Mouse (Mus musculus): ENCODE measurements at regions not wholly inside any gene's neighbourhood (a gene's known extent, or its start where the extent isn't known, plus 50 kb on each side); places are given as distances from the start of the nearest gene placed in this dataset.

DNA sequence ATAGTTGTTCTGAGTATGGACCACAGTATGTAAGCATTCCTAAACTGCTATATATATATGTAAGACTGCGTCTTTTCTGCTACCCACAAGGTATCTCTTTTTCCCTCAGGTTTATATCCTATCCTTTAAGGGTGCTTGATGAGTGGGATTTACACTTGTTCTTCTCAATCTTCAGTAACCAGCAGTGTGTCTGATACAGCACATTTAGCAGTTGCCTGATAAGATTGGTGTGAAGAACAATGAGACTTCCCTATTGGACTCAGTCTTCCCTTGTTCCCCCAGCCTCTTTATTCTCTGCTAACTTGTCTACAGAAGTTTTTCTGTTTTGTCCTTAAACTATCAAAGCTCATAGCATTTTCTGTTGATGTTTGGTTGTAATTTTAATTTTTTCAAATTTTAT is 86.1 kb upstream of the St8sia4 start:
- TF ChIP-seq CTCF (IDR thresholded peaks at IDR 0.05; ENCODE audit: low read depth, low read length) (no peak), POLR2A (IDR thresholded peaks at IDR 0.05; ENCODE audit: insufficient read depth, low read length) (no peak), EP300 (IDR thresholded peaks at IDR 0.05; ENCODE audit: insufficient read depth, low read depth, low read length) (no peak)
